Mouse (Mus musculus) hindbrain, embryonic 11.5 days (tissue): ENCODE results near the gene Msmb. TPM values are rescaled to one million over a fixed set of nuclear protein-coding genes. Genes with fewer than 3 reads are reported as not detected.
"Not testable (repeated sequence)": the region's sequence is repeated elsewhere in the genome, so short reads cannot be mapped to it uniquely, and the experiment has no call there.

Experiments
- ATAC-seq: fragments of 200-750 bp; cut with Nextera tagmentation; 2 replicates; pipeline ENCODE4 v1.8.0; 2017; ENCODE audit warnings: mild to moderate bottlenecking, moderate TSS enrichment, moderate library complexity; ENCODE audit not compliant: low FRiP score
- DNase-seq: peaks from one replicate; pipeline ENCODE4 v3.0.0-alpha.2; 2015; ENCODE audit warnings: low spot score
- H3K27ac ChIP-seq: fragments of 300-500 bp; sonication (generic); 2 replicates; pipeline ENCODE4 v1.5.1; 2014; ENCODE audit warnings: mild to moderate bottlenecking, low read depth, low read length
- H3K27me3 ChIP-seq: fragments of 300-500 bp; sonication (generic); 2 replicates; pipeline ENCODE4 v1.6.1; 2014; ENCODE audit warnings: mild to moderate bottlenecking, low read length, moderate library complexity, mixed read lengths; ENCODE audit not compliant: control insufficient read depth, insufficient read depth
- H3K36me3 ChIP-seq: fragments of 300-500 bp; sonication (generic); 2 replicates; pipeline ENCODE4 v1.6.1; 2014; ENCODE audit warnings: mild to moderate bottlenecking, low read length, moderate library complexity, mixed read lengths; ENCODE audit not compliant: control insufficient read depth, insufficient read depth
- H3K4me1 ChIP-seq: fragments of 300-500 bp; sonication (generic); replicated peaks from 2 replicates; pipeline ENCODE4 v1.6.1; 2014; ENCODE audit warnings: low read length, mixed read lengths; ENCODE audit not compliant: control insufficient read depth, insufficient read depth
- H3K4me2 ChIP-seq: fragments of 300-500 bp; sonication (generic); replicated peaks from 2 replicates; pipeline ENCODE4 v1.6.1; 2014; ENCODE audit warnings: mild to moderate bottlenecking, low read depth, low read length
- H3K4me3 ChIP-seq: fragments of 300-500 bp; sonication (generic); 2 replicates; pipeline ENCODE4 v1.5.1; 2014; ENCODE audit warnings: low read depth, low read length
- H3K9ac ChIP-seq: fragments of 300-500 bp; sonication (generic); 2 replicates; pipeline ENCODE4 v1.6.1; 2014; ENCODE audit warnings: low read depth, low read length
- H3K9me3 ChIP-seq: fragments of 300-500 bp; sonication (generic); 2 replicates; pipeline ENCODE4 v1.6.1; 2016; ENCODE audit warnings: low read length; ENCODE audit not compliant: control insufficient read depth
- WGBS: fragments of 180-500 bp; shearing (Covaris S2); extraction: QIAGEN DNeasy Blood & Tissue Kit; methylation state at CpG from one replicate; pipeline ENCODE4 v1.1.7; 2014; 5-methylcytosine and 5-hydroxymethylcytosine counted together
- polyA plus RNA-seq: library from polyadenylated mRNA; unstranded; fragments of >200 nt; fragmentation: Nextera tagmentation; extraction: Ambion mirVana; gene quantifications from 2 replicates; pipeline ENCODE4 v1.2.1, GENCODE M21; 2014

Msmb gene
- polyA plus RNA-seq, 1 experiment from 2014 or later, result not detected

DNA sequence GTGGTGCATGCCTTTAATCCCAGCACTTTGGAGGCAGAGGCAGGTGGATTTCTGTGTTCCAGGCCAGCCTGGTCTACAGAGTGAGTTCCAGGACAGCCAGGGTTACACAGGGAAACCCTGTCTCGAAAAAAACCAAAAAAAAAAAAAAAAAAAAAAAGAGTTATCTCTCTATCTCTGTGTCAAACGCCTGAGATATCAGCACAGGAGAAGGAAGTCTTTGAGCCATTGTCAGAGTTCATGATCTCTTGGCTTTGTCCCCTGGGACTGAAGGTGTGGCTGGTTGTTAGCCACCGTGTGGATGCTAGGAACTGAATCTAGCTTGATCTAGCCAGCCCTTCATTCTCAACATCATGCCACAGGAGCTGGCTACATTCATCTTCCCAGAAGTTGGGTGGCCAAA is 5.4 kb upstream of the Msmb start:
- not testable (repeated sequence) for DNase-seq, H3K36me3 ChIP-seq, H3K4me2 ChIP-seq, H3K4me3 ChIP-seq, H3K27ac ChIP-seq, H3K4me1 ChIP-seq, H3K9ac ChIP-seq, H3K9me3 ChIP-seq, H3K27me3 ChIP-seq, ATAC-seq
- WGBS, result 70% methylated on average over 3 of the region's 3 CpGs

DNA sequence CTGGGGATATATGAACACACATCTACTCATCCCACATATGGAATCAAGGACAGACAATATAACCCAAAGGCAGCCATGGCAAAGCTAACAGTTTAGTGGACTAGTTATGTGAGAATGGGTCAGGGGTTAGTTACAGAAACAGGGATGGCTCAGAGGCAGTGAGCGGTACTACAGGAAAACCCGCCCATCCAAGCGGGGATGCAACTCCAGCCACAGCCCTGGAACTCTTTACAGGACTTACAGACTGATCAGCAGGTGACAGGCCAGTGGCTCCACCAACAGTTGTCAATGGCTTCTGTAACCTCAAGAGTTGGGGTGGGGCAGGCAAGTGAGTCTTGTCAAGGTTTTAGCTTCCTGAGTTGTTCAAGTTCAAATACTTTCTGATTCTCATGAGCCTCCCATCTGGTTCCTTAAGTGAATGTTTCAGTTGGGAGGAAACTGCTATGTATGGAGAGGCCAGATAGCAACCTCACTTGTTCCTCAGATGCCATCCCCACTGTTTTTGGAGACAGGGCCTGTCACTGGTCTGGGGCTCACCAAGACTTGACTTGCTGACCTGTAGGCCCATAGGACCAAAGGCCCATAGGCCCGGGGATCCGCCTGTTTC is 1.4 kb upstream of the Msmb start:
- Histone ChIP-seq H3K9me3 (no peaks in the 10 kb centered on the region), H3K36me3 (no peaks in the 10 kb centered on the region), H3K27me3 (no peaks in the 10 kb centered on the region), H3K9ac (no peak overlapping the region), H3K4me3 (no peak overlapping the region), H3K27ac (no peak overlapping the region), H3K4me2 (no peak overlapping the region), H3K4me1 (no peaks in the 10 kb centered on the region)
- ATAC-seq (no peak), DNase-seq (no peak)
- WGBS, result 73% methylated on average over 5 of the region's 5 CpGs

DNA sequence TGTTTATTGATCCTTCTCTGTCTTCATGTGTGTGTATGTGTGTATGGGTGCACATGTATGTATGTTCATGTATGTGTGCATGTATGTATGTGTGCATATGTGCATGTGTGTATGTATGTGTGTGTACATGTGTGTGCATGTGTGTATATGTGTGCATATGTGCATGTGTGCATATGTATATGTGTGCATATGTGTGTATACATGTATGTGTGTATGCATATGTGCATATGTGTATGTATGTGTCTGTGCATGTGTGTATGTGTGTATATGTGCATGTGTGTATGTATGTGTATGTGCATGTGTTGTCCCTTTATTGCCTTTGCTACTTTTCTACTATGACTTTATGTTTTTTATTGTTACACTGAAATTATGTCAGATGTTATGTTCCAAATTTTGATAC is 2.9 kb downstream of the Msmb start:
- ATAC-seq (no peak), DNase-seq (no peak)
- Histone ChIP-seq H3K9ac (no peak overlapping the region), H3K4me1 (no peaks in the 10 kb centered on the region), H3K27ac (no peak overlapping the region), H3K4me3 (no peak overlapping the region), H3K27me3 (no peaks in the 10 kb centered on the region), H3K4me2 (no peak overlapping the region), H3K36me3 (no peaks in the 10 kb centered on the region), H3K9me3 (no peaks in the 10 kb centered on the region)

DNA sequence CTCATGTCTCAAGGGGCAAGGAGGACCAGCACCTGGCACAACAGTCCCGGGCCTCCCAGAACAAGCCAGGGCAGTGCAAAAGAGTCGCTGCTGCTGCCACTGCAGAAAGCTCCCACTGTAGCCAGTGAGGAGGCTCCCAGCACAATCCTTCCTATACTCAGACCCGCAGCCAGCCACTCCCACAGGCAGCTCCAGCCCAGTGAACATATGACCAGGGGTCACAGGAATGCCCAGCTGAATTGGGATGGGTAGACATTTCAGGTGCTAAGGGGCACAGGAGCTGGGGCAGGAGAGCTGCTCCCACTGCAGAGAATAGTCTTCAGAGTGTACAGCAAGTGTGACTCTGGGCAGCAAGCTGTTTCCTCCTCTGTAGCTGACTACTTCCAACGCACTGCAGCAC is 3.6 kb downstream of the Msmb start:
- no peaks in the 10 kb centered on the region for H3K4me1 ChIP-seq
- H3K27me3 ChIP-seq, result no peaks in the 10 kb centered on the region
- no peaks in the 10 kb centered on the region for H3K36me3 ChIP-seq
- no peak overlapping the region for H3K9ac ChIP-seq
- WGBS, result 73% methylated on average over 4 of the region's 4 CpGs
- no peak overlapping the region for H3K4me2 ChIP-seq
- no peak for DNase-seq
- no peak overlapping the region for H3K27ac ChIP-seq
- no peak for ATAC-seq
- no peaks in the 10 kb centered on the region for H3K9me3 ChIP-seq
- no peak overlapping the region for H3K4me3 ChIP-seq

DNA sequence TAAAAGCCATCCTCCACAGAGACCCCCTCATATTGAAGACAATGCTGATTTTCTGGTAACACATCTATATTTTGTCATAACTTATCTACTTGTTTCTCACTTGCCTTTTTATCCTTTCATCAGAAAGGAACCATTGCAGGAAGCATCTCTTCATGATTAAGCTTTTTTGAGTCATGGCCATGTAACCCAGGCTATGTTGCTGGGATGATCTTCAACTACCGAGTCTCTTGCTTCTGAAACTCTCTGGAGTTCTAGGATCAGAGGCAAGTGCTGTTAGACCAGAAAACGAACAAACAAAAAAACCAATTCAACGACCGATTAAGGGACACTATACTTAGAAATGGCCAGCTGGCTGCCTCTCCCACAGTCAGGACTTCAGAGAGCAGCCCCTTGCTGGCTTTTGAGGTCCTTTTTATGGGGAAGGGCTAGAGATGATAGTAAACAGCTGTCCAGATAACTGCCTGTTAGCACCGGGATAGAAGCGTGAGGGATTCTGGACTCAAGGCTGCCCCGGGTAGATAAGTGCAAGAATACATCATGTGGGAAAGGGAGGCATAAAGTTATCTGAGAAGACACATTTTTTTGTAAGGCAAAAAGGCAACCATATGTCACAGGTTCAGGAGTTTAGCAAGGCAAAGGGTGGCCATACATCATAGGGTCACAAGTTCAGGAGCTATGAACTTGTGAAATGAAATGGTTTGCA is 4.1 kb downstream of the Msmb start:
- WGBS, result 89% methylated on average over 7 of the region's 7 CpGs
- DNase-seq, result no peak
- H3K4me1 ChIP-seq, result no peaks in the 10 kb centered on the region

DNA sequence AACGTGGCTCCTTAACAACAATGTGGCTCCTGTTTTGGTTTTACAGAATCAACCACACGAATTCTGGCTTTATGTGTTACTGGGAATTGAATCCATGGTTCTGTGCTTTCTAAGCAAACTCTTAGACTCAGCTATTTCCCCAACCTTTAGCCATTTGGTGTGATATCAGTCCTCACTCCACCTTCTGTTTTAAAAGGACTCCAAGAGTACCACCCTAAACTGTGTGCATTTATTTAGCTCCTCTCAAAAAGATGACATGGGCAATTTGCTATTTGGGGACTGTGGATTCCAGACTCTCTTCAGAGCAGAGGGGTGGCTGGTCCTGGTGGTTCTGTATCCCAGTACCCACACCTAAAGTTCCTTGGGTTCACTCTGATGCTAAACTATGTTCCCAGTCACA is 4.8 kb downstream of the Msmb start:
- Histone ChIP-seq H3K9ac (no peak overlapping the region), H3K4me2 (no peak overlapping the region), H3K4me1 (no peaks in the 10 kb centered on the region), H3K27ac (no peak overlapping the region), H3K9me3 (no peaks in the 10 kb centered on the region), H3K36me3 (no peaks in the 10 kb centered on the region), H3K4me3 (no peak overlapping the region), H3K27me3 (no peaks in the 10 kb centered on the region)
- no peak for DNase-seq
- ATAC-seq, result no peak
- 63% methylated on average over 2 of the region's 2 CpGs for WGBS

More for the DNA sequence above, 4.1 kb downstream of the Msmb start:
- H3K36me3 ChIP-seq, result no peaks in the 10 kb centered on the region
- ATAC-seq, result no peak
- no peak overlapping the region for H3K4me2 ChIP-seq
- H3K9ac ChIP-seq, result no peak overlapping the region
- no peaks in the 10 kb centered on the region for H3K9me3 ChIP-seq
- H3K27ac ChIP-seq, result no peak overlapping the region
- H3K27me3 ChIP-seq, result no peaks in the 10 kb centered on the region
- no peak overlapping the region for H3K4me3 ChIP-seq

DNA sequence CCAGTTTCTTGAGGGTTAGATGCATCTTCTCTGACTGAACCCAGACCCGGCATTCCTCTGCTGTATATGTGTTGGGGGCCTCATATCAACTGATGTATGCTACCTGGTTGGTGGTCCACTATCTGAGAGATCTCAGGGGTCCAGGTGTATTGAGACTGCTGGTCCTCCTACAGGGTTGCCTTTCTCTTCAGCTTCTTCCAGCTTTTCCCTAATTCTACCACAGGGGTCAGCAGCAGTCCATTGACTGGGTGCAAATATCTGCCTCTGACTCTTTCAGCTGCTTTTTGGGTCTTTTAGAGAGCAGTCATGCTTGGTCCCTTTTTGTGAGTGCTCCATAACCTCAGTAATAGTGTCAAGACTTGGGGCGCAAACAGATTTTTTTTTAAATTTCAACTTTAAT is 9.0 kb downstream of the Msmb start:
- H3K9ac ChIP-seq, result no peak overlapping the region
- H3K36me3 ChIP-seq, result no peaks in the 10 kb centered on the region
- no peaks in the 10 kb centered on the region for H3K9me3 ChIP-seq
- H3K4me2 ChIP-seq, result no peak overlapping the region
- H3K27ac ChIP-seq, result no peak overlapping the region
- H3K4me1 ChIP-seq, result no peaks in the 10 kb centered on the region
- 92% methylated on average over 2 of the region's 2 CpGs for WGBS
- H3K4me3 ChIP-seq, result no peak overlapping the region
- ATAC-seq (no peak), DNase-seq (no peak)
- H3K27me3 ChIP-seq, result no peaks in the 10 kb centered on the region

DNA sequence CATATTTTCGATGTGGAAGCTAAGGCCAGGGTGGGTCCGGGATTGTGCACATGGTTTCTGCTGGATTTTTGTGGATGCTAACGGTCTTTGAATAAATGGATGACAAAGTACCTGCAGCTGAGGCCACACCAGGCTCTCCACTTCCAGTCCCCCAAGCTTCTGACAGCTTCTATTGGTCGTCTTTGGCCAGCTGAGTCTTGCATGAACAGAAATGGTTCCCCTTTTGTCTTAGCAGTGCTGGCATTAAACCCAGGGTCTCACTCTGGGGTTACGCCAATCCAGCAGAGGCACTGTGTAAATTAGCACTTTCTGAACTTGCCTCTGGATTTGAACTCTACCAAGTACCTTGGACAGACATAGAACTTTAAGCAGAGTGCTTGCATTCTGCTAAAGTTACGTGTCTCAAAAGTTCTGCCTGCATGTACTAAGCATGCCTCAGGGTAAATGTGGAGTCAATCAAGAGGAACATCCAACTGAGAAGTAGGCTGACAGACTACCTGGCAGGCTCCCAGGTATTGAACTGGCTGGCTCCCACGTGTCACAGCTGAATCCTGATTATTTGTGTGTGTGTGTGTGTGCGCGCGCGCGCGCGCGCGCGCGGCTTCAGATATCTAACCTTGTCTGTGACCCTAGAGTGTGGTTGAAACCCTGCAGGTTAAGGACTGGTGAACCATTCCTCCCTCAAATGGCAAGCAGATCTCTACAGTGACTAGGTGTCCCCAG is 10.6 kb downstream of the Msmb start:
- WGBS, result 91% methylated on average over 18 of the region's 18 CpGs

DNA sequence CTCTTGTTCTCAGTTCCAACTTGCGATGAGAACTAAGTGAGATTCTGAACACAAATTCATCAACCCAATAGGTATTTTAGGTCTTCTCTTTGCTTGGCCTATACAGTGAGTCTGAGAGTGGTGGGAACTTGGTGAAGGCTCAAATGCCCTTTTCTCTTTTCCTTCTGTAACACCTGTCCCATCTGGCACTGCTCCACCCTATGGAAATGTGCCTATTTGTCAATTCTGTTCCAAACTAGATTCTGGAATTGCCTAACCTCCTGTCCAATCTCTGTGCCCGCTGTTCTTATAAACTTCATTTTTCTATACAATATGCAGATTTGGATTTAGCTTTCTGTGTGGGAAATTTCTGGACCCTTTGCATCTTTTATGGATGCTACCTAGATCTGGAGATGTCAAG is 11.3 kb downstream of the Msmb start:
- ATAC-seq, result no peak
- Histone ChIP-seq H3K4me2 (no peak overlapping the region), H3K9ac (no peak overlapping the region), H3K4me1 (no peaks in the 10 kb centered on the region), H3K9me3 (no peaks in the 10 kb centered on the region), H3K36me3 (no peaks in the 10 kb centered on the region), H3K27me3 (no peaks in the 10 kb centered on the region), H3K4me3 (no peak overlapping the region), H3K27ac (no peak overlapping the region)
- no peak for DNase-seq
- WGBS, result 90% methylated on average over 2 of the region's 2 CpGs

More for the DNA sequence above, 10.6 kb downstream of the Msmb start:
- no peak overlapping the region for H3K4me2 ChIP-seq
- H3K27ac ChIP-seq, result no peak overlapping the region
- H3K9ac ChIP-seq, result no peak overlapping the region
- H3K27me3 ChIP-seq, result no peaks in the 10 kb centered on the region
- H3K4me1 ChIP-seq, result no peaks in the 10 kb centered on the region
- H3K9me3 ChIP-seq, result no peaks in the 10 kb centered on the region
- H3K36me3 ChIP-seq, result no peaks in the 10 kb centered on the region
- H3K4me3 ChIP-seq, result no peak overlapping the region
- ATAC-seq (no peak), DNase-seq (no peak)
